Mouse (Mus musculus) liver, embryonic 11.5 days (tissue): Measurements from ENCODE around the gene Taar8b. TPM values are rescaled to one million over a fixed set of nuclear protein-coding genes. Genes with fewer than 3 reads are reported as not detected.
"Not testable (repeated sequence)": the region's sequence is repeated elsewhere in the genome, so short reads cannot be mapped to it uniquely, and the experiment has no call there.

Source experiments
- ATAC-seq: fragments of 200-750 bp; cut with Nextera tagmentation; replicated peaks from 2 replicates; pipeline ENCODE4 v1.8.0; 2017; ENCODE audit warnings: moderate number of reproducible peaks, mild to moderate bottlenecking, moderate TSS enrichment, moderate library complexity; ENCODE audit not compliant: low FRiP score
- DNase-seq: peaks from one replicate; pipeline ENCODE4 v3.0.0-alpha.2; 2017; ENCODE audit warnings: low spot score
- H3K27ac ChIP-seq: fragments of 300-500 bp; sonication (generic); 2 replicates; pipeline ENCODE4 v1.5.1; 2014; ENCODE audit warnings: mild to moderate bottlenecking, low read depth, low read length, control low read depth
- H3K27me3 ChIP-seq: fragments of 300-500 bp; sonication (generic); replicated peaks from 2 replicates; pipeline ENCODE4 v1.6.1; 2014; ENCODE audit warnings: low read length, mixed read lengths; ENCODE audit not compliant: control insufficient read depth, insufficient read depth
- H3K36me3 ChIP-seq: fragments of 300-500 bp; sonication (generic); 2 replicates; pipeline ENCODE4 v1.6.1; 2014; ENCODE audit warnings: mild to moderate bottlenecking, low read length, moderate library complexity, mixed read lengths; ENCODE audit not compliant: control insufficient read depth, insufficient read depth
- H3K4me1 ChIP-seq: fragments of 300-500 bp; sonication (generic); replicated peaks from 2 replicates; pipeline ENCODE4 v1.6.1; 2014; ENCODE audit warnings: low read length, mixed read lengths; ENCODE audit not compliant: control insufficient read depth, insufficient read depth
- H3K4me2 ChIP-seq: fragments of 300-500 bp; sonication (generic); 2 replicates; pipeline ENCODE4 v1.6.1; 2014; ENCODE audit warnings: mild to moderate bottlenecking, control low read depth, moderate library complexity
- H3K4me3 ChIP-seq: fragments of 300-500 bp; sonication (generic); 2 replicates; pipeline ENCODE4 v1.5.1; 2014; ENCODE audit warnings: low read depth, low read length, control low read depth
- H3K9ac ChIP-seq: fragments of 300-500 bp; sonication (generic); 2 replicates; pipeline ENCODE4 v1.6.1; 2014; ENCODE audit warnings: low read depth, low read length, control low read depth
- H3K9me3 ChIP-seq: fragments of 300-500 bp; sonication (generic); 2 replicates; pipeline ENCODE4 v1.6.1; 2016; ENCODE audit warnings: low read length, inconsistent platforms, mixed read lengths; ENCODE audit not compliant: control insufficient read depth
- WGBS: fragments of 180-500 bp; shearing (Covaris S2); extraction: QIAGEN DNeasy Blood & Tissue Kit; methylation state at CpG from one replicate; pipeline ENCODE4 v1.1.7; 2014; 5-methylcytosine and 5-hydroxymethylcytosine counted together
- polyA plus RNA-seq: library from polyadenylated mRNA; unstranded; fragments of >200 nt; fragmentation: Nextera tagmentation; extraction: Ambion mirVana; gene quantifications from 2 replicates; pipeline ENCODE4 v1.2.1, GENCODE M21; 2014

The Taar8b gene
- polyA plus RNA-seq, 1 experiment from 2014 or later = not detected

- Histone ChIP-seq H3K4me1 (no peaks in the 10 kb centered on the region), H3K9ac (no peak overlapping the region), H3K27ac (no peak overlapping the region), H3K36me3 (no peaks in the 10 kb centered on the region), H3K4me3 (no peak overlapping the region), H3K27me3 (no peaks in the 10 kb centered on the region), H3K4me2 (no peak overlapping the region), H3K9me3 (no peaks in the 10 kb centered on the region)
- ATAC-seq (no peak), DNase-seq (no peak)
- WGBS = 69% methylated on average over 3 of the region's 3 CpGs
Measured at GRCm38 (mm10) chr10:24108236-24108635, 16.1 kb upstream of the Taar8b start.

GRCm38 (mm10) chr10:24107747-24108146 lies 15.7 kb upstream of the Taar8b start:
- no peaks in the 10 kb centered on the region for H3K4me1 ChIP-seq
- no peaks in the 10 kb centered on the region for H3K36me3 ChIP-seq
- H3K27me3 ChIP-seq = no peaks in the 10 kb centered on the region
- H3K4me3 ChIP-seq = no peak overlapping the region
- 42% methylated on average over 5 of the region's 5 CpGs for WGBS
- ATAC-seq (no peak), DNase-seq (no peak)
- no peaks in the 10 kb centered on the region for H3K9me3 ChIP-seq
- no peak overlapping the region for H3K9ac ChIP-seq
- no peak overlapping the region for H3K4me2 ChIP-seq
- H3K27ac ChIP-seq = no peak overlapping the region

DNA sequence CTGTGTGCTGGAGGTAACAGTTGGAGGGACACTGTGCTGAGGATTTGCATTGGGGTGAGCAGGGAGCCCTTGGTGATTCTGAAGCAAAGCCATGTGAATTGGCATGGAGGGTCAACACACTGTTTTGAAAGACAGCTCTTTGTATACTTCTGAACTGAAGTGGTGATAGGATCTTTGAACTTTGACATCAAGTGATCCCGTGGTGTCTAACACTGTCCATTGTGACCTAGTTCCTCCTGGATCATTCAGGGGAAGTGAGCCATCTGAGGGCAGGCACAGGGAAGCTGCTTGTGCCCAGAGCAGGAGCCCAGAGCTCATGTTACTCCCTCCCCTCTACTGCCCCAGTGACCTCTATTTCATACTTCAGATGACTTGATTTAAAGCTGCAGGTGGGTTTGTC lies 11.2 kb upstream of the Taar8b start:
- H3K27me3 ChIP-seq, H3K9me3 ChIP-seq, H3K9ac ChIP-seq, H3K4me1 ChIP-seq, H3K4me3 ChIP-seq, ATAC-seq, H3K36me3 ChIP-seq, H3K4me2 ChIP-seq, DNase-seq, H3K27ac ChIP-seq: not testable (repeated sequence)
- WGBS = 23% methylated on average over 1 of the region's 1 CpGs

DNA sequence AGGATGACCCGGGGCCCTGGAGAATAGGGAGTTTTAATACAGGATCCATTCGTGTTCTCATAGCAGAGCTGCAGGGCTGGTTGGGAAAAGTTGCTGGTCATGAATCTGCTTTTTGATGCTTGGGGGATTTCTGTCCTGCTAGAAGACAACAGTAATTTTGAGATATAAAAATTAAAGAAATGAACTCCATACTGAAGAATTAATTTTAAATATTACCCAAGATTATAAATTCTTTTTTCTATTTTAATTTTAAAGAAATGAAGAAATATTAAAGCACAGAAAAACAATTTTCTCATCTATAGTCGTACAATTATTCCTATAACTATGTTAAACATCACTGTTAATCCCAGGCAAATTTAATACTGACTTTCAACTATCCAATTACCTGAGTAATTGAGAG lies 9.7 kb upstream of the Taar8b start, which contains the start of gene Taar8c:
Taar8c (minus strand) TSS at position 101 of the 400 bp plus-strand sequence.
- 67% methylated on average over 1 of the region's 3 CpGs for WGBS
- not testable (repeated sequence) for H3K9ac ChIP-seq

GRCm38 (mm10) chr10:24097010-24097409 lies 4.9 kb upstream of the Taar8b start:
- not testable (repeated sequence) for H3K27ac ChIP-seq, H3K4me1 ChIP-seq, H3K4me2 ChIP-seq, H3K4me3 ChIP-seq, DNase-seq, ATAC-seq, H3K9me3 ChIP-seq, H3K27me3 ChIP-seq, H3K36me3 ChIP-seq, H3K9ac ChIP-seq
- 57% methylated on average over 2 of the region's 2 CpGs for WGBS

More for the DNA sequence above, 9.7 kb upstream of the Taar8b start, which contains the start of gene Taar8c:
- H3K4me1 ChIP-seq, H3K36me3 ChIP-seq, DNase-seq, H3K27ac ChIP-seq, H3K4me3 ChIP-seq, ATAC-seq, H3K4me2 ChIP-seq, H3K9me3 ChIP-seq, H3K27me3 ChIP-seq: not testable (repeated sequence)

GRCm38 (mm10) chr10:24087168-24087567 lies 4.9 kb downstream of the Taar8b start:
- H3K27ac ChIP-seq = no peak overlapping the region
- H3K9ac ChIP-seq = no peak overlapping the region
- H3K4me3 ChIP-seq = no peak overlapping the region
- WGBS = 88% methylated on average over 2 of the region's 2 CpGs
- DNase-seq (no peak), ATAC-seq (no peak)
- H3K4me1 ChIP-seq = no peaks in the 10 kb centered on the region
- H3K27me3 ChIP-seq = no peaks in the 10 kb centered on the region
- no peaks in the 10 kb centered on the region for H3K36me3 ChIP-seq
- no peaks in the 10 kb centered on the region for H3K9me3 ChIP-seq
- no peak overlapping the region for H3K4me2 ChIP-seq

GRCm38 (mm10) chr10:24086555-24086954 lies 5.5 kb downstream of the Taar8b start:
- Histone ChIP-seq H3K27ac (no peak overlapping the region), H3K4me1 (no peaks in the 10 kb centered on the region), H3K36me3 (no peaks in the 10 kb centered on the region), H3K4me3 (no peak overlapping the region), H3K9me3 (no peaks in the 10 kb centered on the region), H3K9ac (no peak overlapping the region), H3K4me2 (no peak overlapping the region), H3K27me3 (no peaks in the 10 kb centered on the region)
- 48% methylated on average over 5 of the region's 5 CpGs for WGBS
- DNase-seq = no peak
- ATAC-seq = no peak

DNA sequence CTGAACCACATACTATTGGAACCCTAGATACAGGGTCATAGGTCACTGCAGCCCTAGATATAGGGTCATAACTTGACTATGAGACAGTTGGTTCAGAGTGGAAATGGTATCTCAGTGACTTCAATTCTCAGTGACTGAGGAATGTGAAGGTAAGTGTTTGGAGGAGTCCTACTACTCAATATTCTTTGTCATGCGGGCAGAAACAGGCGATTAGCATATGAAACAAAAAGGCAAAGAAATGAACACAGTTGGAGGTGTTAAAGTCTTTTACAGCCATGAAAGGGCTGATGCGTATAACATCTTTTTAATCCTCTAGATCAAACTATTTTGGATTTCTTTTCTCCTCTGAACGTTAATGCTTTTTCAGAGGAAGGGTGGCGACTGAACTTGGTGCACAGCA lies 6.2 kb downstream of the Taar8b start:
- Histone ChIP-seq H3K27ac (no peak overlapping the region), H3K9me3 (no peaks in the 10 kb centered on the region), H3K4me2 (no peak overlapping the region), H3K4me1 (no peaks in the 10 kb centered on the region), H3K9ac (no peak overlapping the region), H3K4me3 (no peak overlapping the region), H3K27me3 (no peaks in the 10 kb centered on the region), H3K36me3 (no peaks in the 10 kb centered on the region)
- WGBS = 73% methylated on average over 5 of the region's 5 CpGs
- ATAC-seq (no peak), DNase-seq (no peak)

GRCm38 (mm10) chr10:24080166-24080565 lies 11.9 kb downstream of the Taar8b start:
- Histone ChIP-seq H3K4me1 (no peaks in the 10 kb centered on the region), H3K27me3 (no peaks in the 10 kb centered on the region), H3K9me3 (no peaks in the 10 kb centered on the region), H3K4me3 (no peak overlapping the region), H3K4me2 (no peak overlapping the region), H3K36me3 (no peaks in the 10 kb centered on the region), H3K27ac (no peak overlapping the region), H3K9ac (no peak overlapping the region)
- 44% methylated on average over 3 of the region's 3 CpGs for WGBS
- peak; percentile 47; the same call in 1 of the 2 replicates for ATAC-seq
- no peak for DNase-seq
